Mouse (Mus musculus) right cerebral cortex, postnatal 25 days (tissue): Measurements from ENCODE around the gene Zfp64.

Experiments
- DNase-seq: peaks from one replicate; pipeline ENCODE4 v3.0.0; 2022

The Zfp64 gene

GRCm38 (mm10) chr2:168947663-168948062, 7.7 kb downstream of the Zfp64 start:
- no peak for DNase-seq

- no peak for DNase-seq
Measured at GRCm38 (mm10) chr2:168944011-168944410, 11.4 kb downstream of the Zfp64 start.

GRCm38 (mm10) chr2:168939941-168940340, 15.4 kb downstream of the Zfp64 start:
- DNase-seq: no peak

GRCm38 (mm10) chr2:168939261-168939933, 16.0 kb downstream of the Zfp64 start:
- no peak for DNase-seq

- no peak for DNase-seq
Measured at GRCm38 (mm10) chr2:168936896-168937295, 18.5 kb downstream of the Zfp64 start.

GRCm38 (mm10) chr2:168935165-168935564, 20.2 kb downstream of the Zfp64 start:
- DNase-seq: no peak

GRCm38 (mm10) chr2:168931686-168932085, 23.7 kb downstream of the Zfp64 start:
- peak; percentile 23 for DNase-seq

- peak; percentile 61 for DNase-seq
Measured at GRCm38 (mm10) chr2:168929691-168930090, 25.7 kb downstream of the Zfp64 start.

- no peak for DNase-seq
Measured at GRCm38 (mm10) chr2:168927401-168927800, 28.0 kb downstream of the Zfp64 start.

- DNase-seq: peak; percentile 85
Measured at GRCm38 (mm10) chr2:168926257-168926810, 29.1 kb downstream of the Zfp64 start.

GRCm38 (mm10) chr2:168923706-168924105, 31.7 kb downstream of the Zfp64 start:
- DNase-seq: peak; percentile 42

GRCm38 (mm10) chr2:168922466-168922865, 32.9 kb downstream of the Zfp64 start:
- DNase-seq: no peak

GRCm38 (mm10) chr2:168920007-168920406, 35.4 kb downstream of the Zfp64 start:
- no peak for DNase-seq

GRCm38 (mm10) chr2:168912901-168913721, 42.3 kb downstream of the Zfp64 start:
- DNase-seq: no peak

GRCm38 (mm10) chr2:168912051-168912891, 43.1 kb downstream of the Zfp64 start:
- peak; percentile 39 for DNase-seq

GRCm38 (mm10) chr2:168911527-168911926, 43.9 kb downstream of the Zfp64 start:
- DNase-seq: no peak

- no peak for DNase-seq
Measured at GRCm38 (mm10) chr2:168906022-168906421, 49.4 kb downstream of the Zfp64 start.

- no peak for DNase-seq
Measured at GRCm38 (mm10) chr2:168904846-168905245, 50.5 kb downstream of the Zfp64 start.

- no peak for DNase-seq
Measured at GRCm38 (mm10) chr2:168904188-168904587, 51.2 kb downstream of the Zfp64 start.

- no peak for DNase-seq
Measured at GRCm38 (mm10) chr2:168902634-168903033, 52.8 kb downstream of the Zfp64 start.

GRCm38 (mm10) chr2:168897906-168898305, 57.5 kb downstream of the Zfp64 start:
- DNase-seq: no peak

- peak; percentile 39 for DNase-seq
Measured at GRCm38 (mm10) chr2:168895531-168895930, 59.9 kb downstream of the Zfp64 start.

GRCm38 (mm10) chr2:168894738-168895137, 60.6 kb downstream of the Zfp64 start:
- no peak for DNase-seq
